Mouse (Mus musculus): ENCODE results near the gene Itga3. TPM values are rescaled to one million over a fixed set of nuclear protein-coding genes. Genes with fewer than 3 reads are reported as not detected.

Itga3 gene
- total and polyA plus RNA-seq, 3 experiments = not detected

- Histone ChIP-seq H3K9ac (ENCODE audit: control insufficient read depth, low read depth, low read length, poor library complexity, severe bottlenecking) (no peak overlapping the region), H3K79me2 (ENCODE audit: control insufficient read depth, insufficient read depth, low read length, poor library complexity) (no peaks in the 10 kb centered on the region), H3K9me3 (replicated peaks; ENCODE audit: insufficient read depth, low read length) (no peaks in the 10 kb centered on the region), H3K36me3 (ENCODE audit: control insufficient read depth in 1 of 2, insufficient read depth in 2 of 2, low read length in 2 of 2) (peaks cover 0 to 5% of the 10 kb centered on the region in 2 experiments; a peak in 2 of 4 replicates), H3K27me3 (ENCODE audit: control insufficient read depth in 1 of 2, insufficient read depth in 2 of 2, low read length in 2 of 2) (peaks cover 2 to 6% of the 10 kb centered on the region in 2 experiments), H3K27ac (ENCODE audit: control insufficient read depth, low read depth, low read length) (no peak overlapping the region), H3K4me3 (ENCODE audit: control insufficient read depth in 1 of 2, insufficient read depth in 1 of 2, low read depth in 2 of 2, low read length in 2 of 2) (no peak overlapping the region), H3K4me1 (ENCODE audit: control insufficient read depth in 1 of 2, insufficient read depth in 2 of 2, low read length in 2 of 2) (peaks cover 0 to 7% of the 10 kb centered on the region in 2 experiments; a peak in 1 of 4 replicates)
- TF ChIP-seq POLR2A (IDR thresholded peaks at IDR 0.05; ENCODE audit: control insufficient read depth in 1 of 2, insufficient read depth in 1 of 2, low read depth in 1 of 2, low read length in 2 of 2, poor library complexity in 1 of 2) (no peak), TAL1 (IDR thresholded peaks at IDR 0.05; ENCODE audit: low read length) (peak; percentile 73), ETS1 (IDR thresholded peaks at IDR 0.05; ENCODE audit: low read depth, low read length) (peak; percentile 49; the same call in 1 of the 2 replicates), EP300 (IDR thresholded peaks at IDR 0.05; ENCODE audit: low read depth in 1 of 2, low read length in 2 of 2) (peak; percentile 72 to 75), SIN3A (IDR thresholded peaks at IDR 0.05; ENCODE audit: low read length) (0 out of 2 replicates have a peak, but pooled peaks have one; percentile 18), ZMIZ1 (IDR thresholded peaks at IDR 0.05; ENCODE audit: low read depth, low read length) (no peak), GATA1 (IDR thresholded peaks at IDR 0.05; ENCODE audit: low read depth, low read length) (peak; percentile 85), TCF12 (IDR thresholded peaks at IDR 0.05; ENCODE audit: low read depth, low read length) (peak; percentile 81), ZC3H11A (IDR thresholded peaks at IDR 0.05; ENCODE audit: low read depth, low read length) (no peak)
- DNase-seq (ENCODE audit: low read depth, low spot score) = peak; percentile 44
Measured at GRCm38 (mm10) chr11:95104266-95104665, 27.7 kb upstream of the Itga3 start.

- H3K9me3 ChIP-seq (replicated peaks; ENCODE audit: insufficient read depth, low read length) = no peaks in the 10 kb centered on the region
- peaks cover 0 to 7% of the 10 kb centered on the region in 2 experiments; a peak in 1 of 4 replicates for H3K4me1 ChIP-seq (ENCODE audit: control insufficient read depth in 1 of 2, insufficient read depth in 2 of 2, low read length in 2 of 2)
- H3K27ac ChIP-seq (ENCODE audit: control insufficient read depth, low read depth, low read length) = no peak overlapping the region
- H3K27me3 ChIP-seq (ENCODE audit: control insufficient read depth in 1 of 2, insufficient read depth in 2 of 2, low read length in 2 of 2) = peaks cover 5 to 7% of the 10 kb centered on the region in 2 experiments
- H3K36me3 ChIP-seq (ENCODE audit: control insufficient read depth in 1 of 2, insufficient read depth in 2 of 2, low read length in 2 of 2) = peaks cover 0 to 5% of the 10 kb centered on the region in 2 experiments; a peak in 2 of 4 replicates
- no peaks in the 10 kb centered on the region for H3K79me2 ChIP-seq (ENCODE audit: control insufficient read depth, insufficient read depth, low read length, poor library complexity)
- H3K9ac ChIP-seq (ENCODE audit: control insufficient read depth, low read depth, low read length, poor library complexity, severe bottlenecking) = no peak overlapping the region
- TF ChIP-seq TCF12 (IDR thresholded peaks at IDR 0.05; ENCODE audit: low read depth, low read length) (no peak), SMC3 (IDR thresholded peaks at IDR 0.05; ENCODE audit: low read depth, low read length) (no peak), MEF2A (IDR thresholded peaks at IDR 0.05; ENCODE audit: extremely low read depth, insufficient replicate concordance, low read depth, low read length, poor library complexity, severe bottlenecking) (no peak), ETS1 (IDR thresholded peaks at IDR 0.05; ENCODE audit: low read depth, low read length) (no peak), MYB (IDR thresholded peaks at IDR 0.05; ENCODE audit: low read depth, low read length) (no peak), RCOR1 (IDR thresholded peaks at IDR 0.05; ENCODE audit: low read depth, low read length) (no peak), MAFK (IDR thresholded peaks at IDR 0.05; ENCODE audit: borderline replicate concordance, low read depth, low read length) (no peak), MAZ (IDR thresholded peaks at IDR 0.05; ENCODE audit: low read depth, low read length) (no peak), ZKSCAN1 (IDR thresholded peaks at IDR 0.05; ENCODE audit: low read depth, low read length) (no peak), NELFE (IDR thresholded peaks at IDR 0.05; ENCODE audit: low read depth, low read length) (no peak), E2F4 (IDR thresholded peaks at IDR 0.05; ENCODE audit: borderline replicate concordance, low read depth, low read length) (no peak), MAX (IDR thresholded peaks at IDR 0.05; ENCODE audit: low read length) (no peak), ZC3H11A (IDR thresholded peaks at IDR 0.05; ENCODE audit: low read depth, low read length) (no peak), GABPA (IDR thresholded peaks at IDR 0.05; ENCODE audit: low read depth, low read length) (no peak)
- no peak overlapping the region for H3K4me3 ChIP-seq (ENCODE audit: control insufficient read depth in 1 of 2, insufficient read depth in 1 of 2, low read depth in 2 of 2, low read length in 2 of 2)
- no peak for DNase-seq (ENCODE audit: low read depth, low spot score)
Measured at GRCm38 (mm10) chr11:95102161-95102904, 25.7 kb upstream of the Itga3 start.

Measured in MEL (cell line).